Mouse (Mus musculus) cerebellum, adult 9-10 months (tissue): ENCODE data around the gene Fam122a.

ENCODE experiments used
- DNase-seq: peaks from one replicate; pipeline ENCODE4 v3.0.0; 2022

Fam122a gene

DNA sequence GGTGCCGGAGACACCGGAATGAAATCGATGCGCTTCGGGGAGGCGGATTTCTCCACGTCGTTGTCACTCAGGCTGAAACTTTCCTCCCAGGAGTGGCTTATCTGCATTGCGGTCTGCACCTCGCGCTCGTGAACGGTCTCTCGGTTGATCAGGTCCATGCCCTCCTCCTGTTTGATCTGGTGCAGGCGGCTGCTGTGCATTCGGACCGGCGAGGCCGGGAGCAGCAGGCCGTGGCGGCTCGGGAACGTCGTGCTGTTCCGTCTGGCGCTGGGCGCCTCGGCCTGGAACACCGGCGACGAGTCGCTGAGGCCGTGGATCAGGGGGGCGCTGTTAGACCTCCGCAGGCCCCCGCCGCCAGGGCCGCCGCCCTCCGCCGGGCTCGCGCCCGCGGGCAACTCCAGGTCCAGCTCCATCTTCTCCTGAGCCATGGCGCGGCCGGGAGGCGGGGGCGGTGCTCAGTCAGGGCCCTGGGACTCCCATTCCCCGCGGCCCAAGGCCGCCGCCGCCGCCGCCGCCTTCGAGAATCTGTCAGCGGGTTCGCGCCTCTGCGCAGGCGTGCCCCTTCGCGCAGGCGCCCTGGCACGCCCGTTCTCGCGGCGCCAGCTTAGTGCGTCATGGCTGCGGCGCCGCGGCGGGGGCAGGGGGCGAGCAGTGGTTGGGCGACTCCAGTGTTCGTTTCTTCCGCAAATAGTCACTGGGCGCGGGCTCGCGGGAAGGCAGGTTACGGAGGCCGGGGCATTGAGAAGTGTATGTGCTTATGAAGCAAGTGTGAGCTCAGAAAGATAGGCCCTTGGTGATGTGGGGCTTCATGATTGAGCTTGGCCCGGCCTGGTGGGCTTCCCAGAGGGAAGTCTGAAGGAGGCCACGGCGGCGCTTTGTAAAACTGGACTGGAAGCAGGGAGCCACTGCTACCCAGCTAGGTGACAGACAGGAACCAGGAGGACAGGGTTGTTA is at the start of gene Fam122a:
Gene Fam122a, minus strand, starts transcription at position 428 of the 954 bp plus-strand sequence.
- DNase-seq = peak; percentile 91

GRCm38 (mm10) chr19:24523476-24524313 is 46.5 kb upstream of the Fam122a start:
- peak; percentile 98 for DNase-seq

DNA sequence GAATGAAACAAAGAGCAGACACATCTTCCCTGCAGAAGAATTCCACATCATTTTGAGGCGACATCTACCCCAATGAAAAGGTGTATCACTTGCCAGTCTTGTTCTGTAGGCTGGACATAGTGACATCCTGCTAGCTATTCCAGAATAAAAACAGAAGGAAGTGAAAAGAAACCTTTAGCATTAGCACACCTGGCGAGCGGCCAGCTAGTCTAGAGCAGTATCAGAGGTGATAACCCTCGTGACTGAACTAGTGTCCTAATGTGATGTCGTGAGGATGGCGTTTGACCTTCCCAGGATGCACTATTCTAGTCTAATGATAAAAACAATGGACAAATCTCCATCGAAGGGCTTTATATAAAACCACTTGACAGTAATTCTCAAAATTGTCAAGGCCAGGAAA is 44.8 kb upstream of the Fam122a start:
- no peak for DNase-seq

GRCm38 (mm10) chr19:24521146-24521545 is 44.0 kb upstream of the Fam122a start:
- no peak for DNase-seq

GRCm38 (mm10) chr19:24519732-24520409 is 42.7 kb upstream of the Fam122a start:
- DNase-seq = no peak

DNA sequence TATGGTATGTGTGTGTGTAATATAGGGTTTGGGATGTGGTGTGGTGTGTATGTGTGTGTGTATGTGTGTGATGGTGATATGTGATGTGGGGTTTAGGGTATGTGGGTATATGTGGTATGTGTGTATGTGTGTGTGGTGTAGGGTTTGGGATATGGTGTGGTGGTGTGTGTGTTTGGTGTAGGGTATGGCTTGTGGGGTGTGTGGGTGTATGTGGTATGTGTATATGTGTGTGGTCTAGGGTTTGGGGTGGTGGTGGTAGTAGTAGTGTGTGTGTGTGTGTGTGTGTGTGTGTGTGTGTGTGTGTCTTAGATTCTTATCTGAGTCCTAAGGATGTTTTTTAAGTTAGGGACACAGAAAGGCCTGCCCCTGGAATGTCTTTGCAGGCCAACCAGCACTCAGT is 41.2 kb upstream of the Fam122a start:
- no peak for DNase-seq

DNA sequence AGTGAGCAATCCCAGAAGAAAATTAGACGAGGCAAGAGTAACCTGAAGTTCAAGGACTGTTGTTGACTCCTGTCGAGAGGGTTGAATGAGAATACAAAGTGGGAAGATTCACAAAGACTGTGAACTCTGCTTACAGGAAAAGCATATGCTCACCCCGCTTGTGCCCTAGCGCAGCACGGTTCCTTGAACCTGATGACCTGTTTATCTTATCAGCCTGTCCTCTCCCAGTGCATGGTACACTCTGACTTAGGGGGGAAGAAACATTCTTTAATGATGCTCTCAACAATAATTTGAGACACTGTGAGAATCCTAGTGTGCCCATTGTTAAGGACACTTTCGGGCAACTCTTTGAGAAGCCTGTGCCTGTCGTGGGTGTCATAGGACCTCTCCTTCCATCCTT is 39.9 kb upstream of the Fam122a start:
- no peak for DNase-seq

GRCm38 (mm10) chr19:24515941-24516340 is 38.8 kb upstream of the Fam122a start:
- no peak for DNase-seq

DNA sequence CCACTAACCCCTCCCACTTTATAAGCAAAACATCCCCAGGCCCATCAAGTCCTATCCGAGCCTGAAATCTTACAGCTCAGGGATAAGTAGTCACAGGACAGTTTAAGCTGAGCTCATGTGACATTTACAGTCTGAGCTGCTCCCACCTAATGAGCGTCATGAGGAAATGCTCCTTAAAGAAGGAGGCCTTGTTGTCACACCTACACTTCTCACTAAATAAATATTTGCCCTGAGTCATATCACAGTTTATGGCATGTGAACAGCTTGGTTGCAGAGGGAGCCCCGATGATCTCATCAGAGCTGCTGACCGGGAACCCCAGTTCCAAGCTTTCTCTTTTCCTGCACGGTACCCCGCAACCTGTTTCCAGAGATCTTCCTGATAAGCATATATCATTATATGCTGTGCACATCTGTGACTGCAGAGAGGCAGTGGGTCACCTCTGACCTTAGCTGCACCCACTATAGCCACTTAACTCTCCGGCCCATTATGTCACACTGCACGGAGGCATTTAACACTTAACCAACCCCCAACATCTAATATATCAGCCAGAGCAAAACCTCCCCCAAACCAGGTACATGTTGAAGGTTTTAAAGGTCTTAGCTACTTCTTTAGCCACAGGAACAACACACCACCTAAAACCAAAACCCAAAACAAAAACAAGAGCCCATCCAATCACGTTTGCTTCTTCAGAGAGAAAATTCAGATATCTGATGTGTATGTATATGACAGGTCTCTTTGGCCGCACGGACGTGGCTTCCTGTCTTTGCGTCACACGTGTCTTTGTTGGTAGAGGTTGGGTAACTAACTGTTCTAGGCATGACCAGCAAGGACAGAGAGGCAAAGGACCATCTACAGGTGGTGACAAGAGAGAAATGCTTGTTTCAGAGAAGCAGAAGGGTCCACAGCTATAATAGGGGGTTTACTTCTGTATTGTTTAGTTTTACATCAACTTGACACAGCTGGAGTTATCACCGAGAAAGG is 37.8 kb upstream of the Fam122a start:
- DNase-seq = no peak

DNA sequence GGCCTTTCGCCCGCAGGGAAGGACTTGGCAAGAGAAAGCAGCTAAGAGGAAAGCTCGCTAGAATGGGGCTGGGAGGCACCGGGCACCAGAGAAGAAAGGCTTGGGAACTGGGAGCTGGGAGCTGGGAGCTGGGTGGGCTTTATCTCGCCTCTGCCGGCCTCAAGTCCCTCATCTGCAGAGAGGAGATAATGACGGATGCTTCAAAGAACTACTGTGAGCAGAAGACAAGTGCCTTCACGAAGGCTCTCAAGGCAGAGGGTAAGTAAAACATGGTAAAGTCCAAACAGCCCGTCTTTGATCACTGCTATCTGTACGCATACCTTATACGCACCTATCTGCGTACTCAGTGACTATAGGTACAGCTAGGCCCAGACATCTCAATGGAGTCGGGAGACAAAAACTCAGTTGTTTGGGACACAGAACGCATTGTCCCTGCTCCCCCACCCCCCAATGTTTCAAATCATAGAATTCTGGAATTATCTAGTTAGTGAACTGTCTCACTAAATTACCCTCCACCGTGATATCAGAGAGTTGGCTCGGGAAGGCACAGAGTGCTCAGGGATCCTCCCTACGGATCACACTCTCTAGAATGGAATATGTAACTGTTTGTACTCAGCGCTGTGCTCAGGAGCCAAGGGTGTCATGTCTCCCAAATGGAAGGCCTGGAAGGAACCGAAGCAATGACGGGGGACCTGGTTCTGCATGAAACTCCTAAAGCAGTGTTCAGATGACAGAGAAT is 36.1 kb upstream of the Fam122a start:
- no peak for DNase-seq

GRCm38 (mm10) chr19:24511939-24512338 is 34.8 kb upstream of the Fam122a start:
- DNase-seq = no peak

DNA sequence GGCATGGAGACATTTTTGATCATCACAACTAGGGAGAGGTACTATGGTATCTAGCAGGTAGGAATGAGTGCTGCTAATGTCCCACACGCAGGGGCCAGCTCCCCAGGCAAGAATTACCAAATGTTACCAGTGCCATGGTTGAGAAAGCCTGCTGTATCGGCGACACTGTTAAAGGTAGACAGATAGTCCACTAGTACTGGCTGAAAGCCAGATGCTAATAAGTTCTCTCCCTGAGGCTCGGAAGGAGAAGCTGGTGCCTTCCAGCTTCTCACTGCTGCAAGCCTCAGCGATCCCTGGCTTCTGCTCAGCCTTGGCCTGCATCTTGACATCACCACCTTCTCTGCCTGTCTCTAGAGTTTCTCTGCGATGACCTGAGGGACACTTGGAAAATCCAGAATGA is 32.2 kb upstream of the Fam122a start:
- DNase-seq = no peak

DNA sequence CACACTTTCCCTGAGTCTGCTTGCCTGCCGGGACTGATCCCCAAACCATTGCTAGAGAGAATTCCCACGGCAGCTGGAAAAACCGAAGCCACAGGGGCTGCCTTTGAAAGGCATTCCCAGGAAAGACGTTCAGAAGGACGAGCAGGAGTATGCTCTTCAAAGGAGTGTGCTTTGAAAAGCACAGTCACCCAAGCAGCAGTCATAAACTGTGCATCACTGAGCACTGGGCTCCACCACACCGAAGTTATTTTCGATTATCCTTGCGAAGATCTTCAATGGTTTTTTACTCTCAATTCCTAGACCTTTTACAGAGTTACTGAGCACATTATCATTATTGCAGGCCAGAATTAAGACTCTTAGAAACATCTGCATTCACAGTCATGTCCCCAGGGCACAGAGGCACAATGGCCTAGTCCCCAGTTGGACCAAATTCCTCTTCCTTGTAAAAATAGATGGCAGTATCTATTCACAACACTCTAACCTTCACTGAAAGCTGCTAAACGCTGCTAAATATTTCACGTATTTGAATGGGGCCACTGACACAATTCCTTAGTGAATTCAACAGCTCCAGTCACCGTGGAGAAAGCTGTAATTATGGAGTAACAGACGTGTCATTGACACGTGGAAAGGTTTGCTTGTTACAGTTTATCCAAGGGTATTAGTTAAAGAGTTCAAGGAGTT is 31.1 kb upstream of the Fam122a start:
- no peak for DNase-seq

DNA sequence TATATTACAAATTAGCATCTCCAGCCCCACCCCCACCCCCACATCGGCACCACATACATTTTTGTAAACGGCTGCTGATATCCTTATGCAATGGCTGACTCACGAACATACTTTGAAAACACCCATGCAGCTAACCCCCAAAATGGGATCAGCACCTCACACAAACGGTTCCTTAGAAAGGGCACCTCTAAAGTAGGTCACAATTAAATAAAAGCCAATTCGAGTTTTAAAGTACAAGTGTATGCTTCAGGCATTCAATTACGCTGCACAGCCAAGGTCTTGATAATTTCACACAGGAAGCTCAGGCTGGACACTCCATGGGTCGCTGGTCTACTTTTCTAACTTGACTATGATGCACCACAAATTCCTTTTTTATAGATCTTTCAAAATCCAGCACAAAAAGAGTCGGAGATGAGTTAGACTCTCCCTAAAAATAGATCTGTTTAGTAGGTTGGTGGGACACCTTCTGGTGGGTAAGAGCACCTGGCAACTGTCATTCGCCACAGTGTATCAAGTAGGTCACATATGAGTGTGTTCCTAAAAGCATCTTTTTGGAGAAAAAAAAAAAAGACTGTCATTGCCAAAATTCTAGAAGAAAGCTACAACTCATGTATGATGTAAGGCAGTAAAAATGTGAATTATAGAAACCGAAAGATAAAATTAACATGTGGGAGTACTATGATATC is 25.7 kb upstream of the Fam122a start:
- peak; percentile 59 for DNase-seq

- DNase-seq = no peak
Observed at GRCm38 (mm10) chr19:24501525-24501924, 24.4 kb upstream of the Fam122a start.

DNA sequence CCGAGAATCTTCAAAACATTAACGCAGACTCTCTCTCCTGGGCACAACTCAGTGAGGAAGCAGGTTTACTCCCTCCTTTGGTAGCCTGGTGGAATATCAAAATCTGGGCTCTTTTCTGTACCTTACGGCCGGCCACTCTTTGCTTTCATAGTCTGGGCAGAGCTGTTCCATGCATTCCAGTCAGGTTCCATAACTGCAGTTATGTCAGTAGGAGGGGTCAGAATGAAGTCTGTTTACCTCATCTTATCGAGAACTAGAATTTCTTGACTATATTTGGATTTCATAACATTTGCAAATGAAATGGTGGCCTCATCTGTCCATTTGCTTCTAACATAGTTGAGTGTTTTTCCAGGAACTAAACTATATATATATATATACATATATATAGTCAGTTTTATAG is 23.3 kb upstream of the Fam122a start:
- DNase-seq = no peak

- no peak for DNase-seq
Observed at GRCm38 (mm10) chr19:24499291-24499690, 22.1 kb upstream of the Fam122a start.

- DNase-seq = no peak
Observed at GRCm38 (mm10) chr19:24493887-24494286, 16.7 kb upstream of the Fam122a start.

DNA sequence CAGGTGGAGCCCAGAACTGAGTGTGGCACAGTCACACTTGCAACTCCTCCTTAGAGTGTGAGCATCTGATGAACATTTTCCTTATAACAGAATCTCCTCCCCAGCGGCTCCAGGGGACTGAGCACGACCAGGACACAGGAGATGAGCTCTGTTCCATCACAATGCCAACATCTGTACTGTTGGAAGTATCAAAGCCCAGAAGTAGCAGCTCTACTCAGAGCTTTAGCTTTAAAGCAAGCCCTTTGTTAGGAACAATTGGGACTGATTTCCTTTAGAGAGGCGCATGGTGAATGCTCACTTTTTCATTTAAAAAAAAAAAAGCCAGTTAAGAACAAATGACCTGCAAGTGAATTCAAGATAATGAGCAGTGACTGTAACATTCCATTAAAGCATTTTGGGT is 14.7 kb upstream of the Fam122a start:
- no peak for DNase-seq

DNA sequence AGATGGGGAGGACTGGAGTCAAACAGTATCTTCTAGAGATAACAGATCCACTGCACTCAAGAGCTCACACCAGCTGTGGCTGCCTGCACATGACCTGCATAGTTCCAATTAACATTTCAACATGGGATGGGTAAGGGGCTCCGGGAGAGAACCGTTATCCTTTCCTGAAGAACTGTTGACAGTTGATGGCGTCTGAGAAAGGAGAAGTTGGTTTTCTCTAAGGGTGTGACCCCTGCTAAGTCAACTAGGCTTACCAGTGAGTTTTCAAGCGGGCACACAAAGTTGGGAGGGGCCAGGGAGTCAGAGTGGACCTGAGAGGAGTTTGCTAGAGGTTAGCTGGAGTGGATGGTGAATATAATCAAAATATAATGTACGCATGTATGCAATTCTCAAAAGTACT is 13.1 kb upstream of the Fam122a start:
- DNase-seq = no peak
